28 mouse cellular contexts compared by ENCODE assay signal in genomic region chr14:24798066-24798465, GRCm38 (mm10).
"Had no signal": no experiment of that assay in that cellular context is flagged by ENCODE, and none has a peak within 500 bp of the region (broad histone marks: within the 10 kb centered on the region; RNA-seq: fewer than 3 reads in every experiment).

No protein-coding gene starts in this region.

- H3K27ac ChIP-seq: embryonic facial prominence, embryonic 10.5 days; embryonic facial prominence, embryonic 12.5 days; embryonic facial prominence, embryonic 13.5 days; embryonic facial prominence, embryonic 15.5 days; forebrain, embryonic 10.5 days; forebrain, embryonic 12.5 days; forebrain, embryonic 13.5 days; forebrain, embryonic 15.5 days; gastrocnemius, adult 2 months; heart, adult 2 months had no signal

- H3K9ac ChIP-seq: embryonic facial prominence, embryonic 12.5 days; embryonic facial prominence, embryonic 13.5 days; embryonic facial prominence, embryonic 15.5 days; forebrain, embryonic 12.5 days; forebrain, embryonic 13.5 days; forebrain, embryonic 15.5 days; forebrain, postnatal 0 days had no signal

- H3K27me3 ChIP-seq: embryonic facial prominence, embryonic 12.5 days; embryonic facial prominence, embryonic 13.5 days; embryonic facial prominence, embryonic 15.5 days; forebrain, embryonic 12.5 days; forebrain, embryonic 13.5 days; forebrain, embryonic 15.5 days had no signal

- H3K9me3 ChIP-seq: embryonic facial prominence, embryonic 10.5 days; embryonic facial prominence, embryonic 12.5 days; embryonic facial prominence, embryonic 15.5 days; forebrain, embryonic 10.5 days; forebrain, embryonic 13.5 days; forebrain, embryonic 15.5 days had no signal

- ATAC-seq: forebrain, embryonic 13.5 days; forebrain, embryonic 14.5 days; forebrain, embryonic 15.5 days; forebrain, embryonic 16.5 days; forebrain, postnatal 0 days had no signal

- H3K4me3 ChIP-seq: embryonic facial prominence, embryonic 10.5 days; embryonic facial prominence, embryonic 12.5 days; embryonic facial prominence, embryonic 13.5 days; embryonic facial prominence, embryonic 15.5 days; erythroblast, embryonic 14.5 days; forebrain, embryonic 10.5 days; forebrain, embryonic 12.5 days; forebrain, embryonic 13.5 days; forebrain, embryonic 15.5 days; gastrocnemius, adult 2 months; heart, adult 2 months had no signal

- H3K4me1 ChIP-seq: embryonic facial prominence, embryonic 12.5 days had no signal

- H3K36me3 ChIP-seq: embryonic facial prominence, embryonic 10.5 days; embryonic facial prominence, embryonic 12.5 days; embryonic facial prominence, embryonic 13.5 days; embryonic facial prominence, embryonic 15.5 days; forebrain, embryonic 10.5 days; forebrain, embryonic 12.5 days; forebrain, embryonic 15.5 days had no signal

- DNase-seq: cerebellum, adult 2 months; cerebellum, adult 8-10 months; cerebellum, adult 9-10 months; cerebellum, adult 9-11 months; cerebellum, postnatal 10 days; cerebellum, postnatal 14 days; cerebellum, postnatal 25 days; cerebellum, postnatal 36 days; embryo, embryonic 11 days; forebrain, postnatal 0 days; gastrocnemius, adult 2 months; gastrocnemius, postnatal 10 days; gastrocnemius, postnatal 14 days; gastrocnemius, postnatal 25 days; gastrocnemius, postnatal 36 days; heart, adult 18-20 months; heart, adult 2 months had no signal

- H3K4me2 ChIP-seq: embryonic facial prominence, embryonic 12.5 days; embryonic facial prominence, embryonic 13.5 days; embryonic facial prominence, embryonic 15.5 days; forebrain, embryonic 12.5 days; forebrain, embryonic 13.5 days; forebrain, embryonic 15.5 days had no signal
